11 mouse cellular contexts compared by ENCODE assay signal in genomic region chr8:61682902-61683301, GRCm38 (mm10).
"Had no signal": no experiment of that assay in that cellular context is flagged by ENCODE, and none has a peak within 500 bp of the region (broad histone marks: within the 10 kb centered on the region; RNA-seq: fewer than 3 reads in every experiment).

No protein-coding gene starts in this region.

- H3K9ac ChIP-seq: liver, embryonic 13.5 days had no signal

- H3K9me3 ChIP-seq: liver, embryonic 13.5 days had no signal

- H3K4me1 ChIP-seq: liver, embryonic 13.5 days had no signal

- H3K27me3 ChIP-seq: liver, embryonic 13.5 days had no signal

- H3K36me3 ChIP-seq: liver, embryonic 13.5 days had no signal

- H3K4me2 ChIP-seq: liver, embryonic 13.5 days; midbrain, embryonic 11.5 days had no signal

- H3K27ac ChIP-seq: left cerebral cortex, adult 2 months; liver, embryonic 13.5 days had no signal

- DNase-seq: kidney, postnatal 14 days; layer of hippocampus, postnatal 36 days; liver, embryonic 13.5 days; lung, adult 2 months; lung, postnatal 14 days; lung, postnatal 4 days; midbrain, embryonic 14.5 days; thymus, adult 18-20 months; thymus, postnatal 36 days had no signal

- H3K4me3 ChIP-seq: left cerebral cortex, adult 2 months; liver, embryonic 13.5 days had no signal
